Mouse (Mus musculus): ENCODE measurements at regions not wholly inside any gene's neighbourhood (a gene's known extent, or its start where the extent isn't known, plus 50 kb on each side); places are given as distances from the start of the nearest gene placed in this dataset.
A peak's percentile ranks its signal among the peaks of the same experiment; 100 is the strongest.

- Histone ChIP-seq H3K4me1 (replicated peaks; ENCODE audit: control insufficient read depth, insufficient read depth) (no peaks in the 10 kb centered on the region), H3K36me3 (ENCODE audit: control insufficient read depth, insufficient read depth, low read length) (no peaks in the 10 kb centered on the region), H3K4me3 (ENCODE audit: low read depth, low read length) (no peak overlapping the region), H3K9me3 (ENCODE audit: control insufficient read depth, low read length) (no peaks in the 10 kb centered on the region), H3K27ac (replicated peaks) (0 out of 2 replicates have a peak overlapping the region, but pooled peaks have one; percentile 0), H3K9ac (ENCODE audit: low read length) (no peak overlapping the region), H3K4me2 (replicated peaks; ENCODE audit: low read depth) (no peak overlapping the region), H3K27me3 (ENCODE audit: control insufficient read depth, insufficient read depth, low read length) (no peaks in the 10 kb centered on the region)
- 31% methylated on average over 3 of the region's 3 CpGs for WGBS
- DNase-seq (ENCODE audit: low spot score) = no peak
- ATAC-seq (ENCODE audit: low FRiP score, low TSS enrichment) = no peak
- TF ChIP-seq CTCF (IDR thresholded peaks at IDR 0.05; ENCODE audit: low read depth) (no peak), EP300 (optimal IDR thresholded peaks at IDR 0.05) (no peak)
Measured at GRCm38 (mm10) chr2:50824782-50825181, 324.1 kb downstream of the Rnd3 start.

- no peak overlapping the region for H3K9ac ChIP-seq (ENCODE audit: low read length)
- no peaks in the 10 kb centered on the region for H3K36me3 ChIP-seq (ENCODE audit: control insufficient read depth, insufficient read depth, low read length)
- no peaks in the 10 kb centered on the region for H3K27me3 ChIP-seq (ENCODE audit: control insufficient read depth, insufficient read depth, low read length)
- no peaks in the 10 kb centered on the region for H3K4me1 ChIP-seq (replicated peaks; ENCODE audit: control insufficient read depth, insufficient read depth)
- no peaks in the 10 kb centered on the region for H3K9me3 ChIP-seq (ENCODE audit: control insufficient read depth, low read length)
- DNase-seq (ENCODE audit: low spot score) (no peak), ATAC-seq (ENCODE audit: low FRiP score, low TSS enrichment) (no peak)
- no peak overlapping the region for H3K4me3 ChIP-seq (ENCODE audit: low read depth, low read length)
- no peak overlapping the region for H3K4me2 ChIP-seq (replicated peaks; ENCODE audit: low read depth)
- no peak for TF ChIP-seq CTCF (IDR thresholded peaks at IDR 0.05; ENCODE audit: low read depth)
- no peak for TF ChIP-seq EP300 (optimal IDR thresholded peaks at IDR 0.05)
- no peak overlapping the region for H3K27ac ChIP-seq (replicated peaks)
Measured at GRCm38 (mm10) chr2:50822738-50823137, 326.2 kb downstream of the Rnd3 start.

- Histone ChIP-seq H3K27me3 (ENCODE audit: control insufficient read depth, insufficient read depth, low read length) (no peaks in the 10 kb centered on the region), H3K9ac (ENCODE audit: low read length) (no peak overlapping the region), H3K9me3 (ENCODE audit: control insufficient read depth, low read length) (no peaks in the 10 kb centered on the region), H3K36me3 (ENCODE audit: control insufficient read depth, insufficient read depth, low read length) (no peaks in the 10 kb centered on the region), H3K4me3 (ENCODE audit: low read depth, low read length) (no peak overlapping the region), H3K27ac (replicated peaks) (no peak overlapping the region), H3K4me2 (replicated peaks; ENCODE audit: low read depth) (no peak overlapping the region), H3K4me1 (replicated peaks; ENCODE audit: control insufficient read depth, insufficient read depth) (no peaks in the 10 kb centered on the region)
- 54% methylated on average over 5 of the region's 5 CpGs for WGBS
- TF ChIP-seq EP300 (optimal IDR thresholded peaks at IDR 0.05) (no peak), CTCF (IDR thresholded peaks at IDR 0.05; ENCODE audit: low read depth) (no peak)
- ATAC-seq (ENCODE audit: low FRiP score, low TSS enrichment) (no peak), DNase-seq (ENCODE audit: low spot score) (no peak)
Measured at GRCm38 (mm10) chr2:50819305-50819665, 329.6 kb downstream of the Rnd3 start.

- no peak overlapping the region for H3K4me2 ChIP-seq (replicated peaks; ENCODE audit: low read depth)
- 44% methylated on average over 7 of the region's 7 CpGs for WGBS
- DNase-seq (ENCODE audit: low spot score) (no peak), ATAC-seq (ENCODE audit: low FRiP score, low TSS enrichment) (no peak)
- H3K4me1 ChIP-seq (replicated peaks; ENCODE audit: control insufficient read depth, insufficient read depth) = no peaks in the 10 kb centered on the region
- H3K36me3 ChIP-seq (ENCODE audit: control insufficient read depth, insufficient read depth, low read length) = no peaks in the 10 kb centered on the region
- H3K9me3 ChIP-seq (ENCODE audit: control insufficient read depth, low read length) = no peaks in the 10 kb centered on the region
- H3K4me3 ChIP-seq (ENCODE audit: low read depth, low read length) = no peak overlapping the region
- TF ChIP-seq EP300 (optimal IDR thresholded peaks at IDR 0.05) (no peak), CTCF (IDR thresholded peaks at IDR 0.05; ENCODE audit: low read depth) (no peak)
- no peaks in the 10 kb centered on the region for H3K27me3 ChIP-seq (ENCODE audit: control insufficient read depth, insufficient read depth, low read length)
- H3K9ac ChIP-seq (ENCODE audit: low read length) = no peak overlapping the region
- 0 out of 2 replicates have a peak overlapping the region, but pooled peaks have one; percentile 9 for H3K27ac ChIP-seq (replicated peaks)
Measured at GRCm38 (mm10) chr2:50818557-50819304, 330.2 kb downstream of the Rnd3 start.

- TF ChIP-seq EP300 (optimal IDR thresholded peaks at IDR 0.05) = no peak
- TF ChIP-seq CTCF (IDR thresholded peaks at IDR 0.05; ENCODE audit: low read depth) = no peak
- DNase-seq (ENCODE audit: low spot score) = no peak
- no peak overlapping the region for H3K27ac ChIP-seq (replicated peaks)
- H3K27me3 ChIP-seq (ENCODE audit: control insufficient read depth, insufficient read depth, low read length) = no peaks in the 10 kb centered on the region
- no peak for ATAC-seq (ENCODE audit: low FRiP score, low TSS enrichment)
- H3K4me1 ChIP-seq (replicated peaks; ENCODE audit: control insufficient read depth, insufficient read depth) = no peaks in the 10 kb centered on the region
- no peak overlapping the region for H3K4me3 ChIP-seq (ENCODE audit: low read depth, low read length)
- no peak overlapping the region for H3K4me2 ChIP-seq (replicated peaks; ENCODE audit: low read depth)
- H3K9ac ChIP-seq (ENCODE audit: low read length) = no peak overlapping the region
- no peaks in the 10 kb centered on the region for H3K36me3 ChIP-seq (ENCODE audit: control insufficient read depth, insufficient read depth, low read length)
- no peaks in the 10 kb centered on the region for H3K9me3 ChIP-seq (ENCODE audit: control insufficient read depth, low read length)
- 71% methylated on average over 5 of the region's 5 CpGs for WGBS
Measured at GRCm38 (mm10) chr2:50816364-50816763, 332.5 kb downstream of the Rnd3 start.

- H3K27ac ChIP-seq (replicated peaks) = no peak overlapping the region
- no peaks in the 10 kb centered on the region for H3K4me1 ChIP-seq (replicated peaks; ENCODE audit: control insufficient read depth, insufficient read depth)
- no peaks in the 10 kb centered on the region for H3K27me3 ChIP-seq (ENCODE audit: control insufficient read depth, insufficient read depth, low read length)
- TF ChIP-seq CTCF (IDR thresholded peaks at IDR 0.05; ENCODE audit: low read depth) = no peak
- no peak for TF ChIP-seq EP300 (optimal IDR thresholded peaks at IDR 0.05)
- no peak overlapping the region for H3K4me2 ChIP-seq (replicated peaks; ENCODE audit: low read depth)
- no peaks in the 10 kb centered on the region for H3K9me3 ChIP-seq (ENCODE audit: control insufficient read depth, low read length)
- ATAC-seq (ENCODE audit: low FRiP score, low TSS enrichment) (no peak), DNase-seq (ENCODE audit: low spot score) (no peak)
- H3K36me3 ChIP-seq (ENCODE audit: control insufficient read depth, insufficient read depth, low read length) = no peaks in the 10 kb centered on the region
- no peak overlapping the region for H3K4me3 ChIP-seq (ENCODE audit: low read depth, low read length)
- WGBS = 8% methylated on average over 3 of the region's 3 CpGs
- H3K9ac ChIP-seq (ENCODE audit: low read length) = no peak overlapping the region
Measured at GRCm38 (mm10) chr2:50815541-50815940, 333.4 kb downstream of the Rnd3 start.
